Mouse (Mus musculus) limb, embryonic 13.5 days (tissue): ENCODE measurements around the gene Pde6b. TPM values are rescaled to one million over a fixed set of nuclear protein-coding genes. Genes with fewer than 3 reads are reported as not detected.

Source experiments
- ATAC-seq: fragments of 200-750 bp; cut with Nextera tagmentation; 2 replicates; pipeline ENCODE4 v1.8.0; 2017; ENCODE audit warnings: low read depth, moderate number of reproducible peaks, moderate TSS enrichment; ENCODE audit not compliant: low FRiP score
- H3K27ac ChIP-seq: fragments of 300-500 bp; sonication (generic); 2 replicates; pipeline ENCODE4 v1.5.1; 2015; ENCODE audit warnings: inconsistent platforms, mild to moderate bottlenecking, moderate library complexity
- H3K27me3 ChIP-seq: fragments of 300-500 bp; sonication (generic); 2 replicates; pipeline ENCODE4 v1.6.1; 2015; ENCODE audit warnings: mild to moderate bottlenecking, inconsistent platforms
- H3K36me3 ChIP-seq: fragments of 300-500 bp; sonication (generic); 2 replicates; pipeline ENCODE4 v1.6.1; 2015; ENCODE audit warnings: inconsistent platforms, mild to moderate bottlenecking, moderate library complexity
- H3K4me1 ChIP-seq: fragments of 300-500 bp; sonication (generic); 2 replicates; pipeline ENCODE4 v1.6.1; 2015; ENCODE audit warnings: inconsistent platforms
- H3K4me2 ChIP-seq: fragments of 300-500 bp; sonication (generic); replicated peaks from 2 replicates; pipeline ENCODE4 v1.6.1; 2015; ENCODE audit warnings: inconsistent platforms, mild to moderate bottlenecking, moderate library complexity
- H3K4me3 ChIP-seq: fragments of 300-500 bp; sonication (generic); 2 replicates; pipeline ENCODE4 v1.5.1; 2015; ENCODE audit warnings: moderate library complexity, mild to moderate bottlenecking, inconsistent platforms
- H3K9ac ChIP-seq: fragments of 300-500 bp; sonication (generic); 2 replicates; pipeline ENCODE4 v1.6.1; 2015; ENCODE audit warnings: mild to moderate bottlenecking, inconsistent platforms
- H3K9me3 ChIP-seq: fragments of 300-500 bp; sonication (generic); 2 replicates; pipeline ENCODE4 v1.6.1; 2016; ENCODE audit warnings: inconsistent platforms
- WGBS: fragments of 180-500 bp; shearing (Covaris S2); methylation state at CpG from one replicate; pipeline ENCODE4 v1.1.7; 2015; 5-methylcytosine and 5-hydroxymethylcytosine counted together
- polyA plus RNA-seq: library from polyadenylated mRNA; unstranded; fragments of >200 nt; fragmentation: Nextera tagmentation; extraction: Ambion mirVana; gene quantifications from 2 replicates; pipeline ENCODE4 v1.2.1, GENCODE M21; 2015

Gene Pde6b
- polyA plus RNA-seq, 1 experiment from 2014 or later = 0.64 TPM

GRCm38 (mm10) chr5:108473737-108474136, 85.5 kb downstream of the Pde6b start:
- WGBS = 92% methylated on average over 4 of the region's 4 CpGs
- ATAC-seq = no peak
- H3K27me3 ChIP-seq = no peaks in the 10 kb centered on the region

GRCm38 (mm10) chr5:108475977-108476376, 87.8 kb downstream of the Pde6b start:
- WGBS = 96% methylated on average over 3 of the region's 3 CpGs
- Histone ChIP-seq H3K9ac (no peak overlapping the region), H3K27me3 (no peaks in the 10 kb centered on the region), H3K4me3 (no peak overlapping the region), H3K9me3 (no peaks in the 10 kb centered on the region), H3K36me3 (peaks cover 80% of the 10 kb centered on the region), H3K4me1 (no peaks in the 10 kb centered on the region), H3K27ac (no peak overlapping the region), H3K4me2 (no peak overlapping the region)
- no peak for ATAC-seq

More at GRCm38 (mm10) chr5:108473737-108474136, 85.5 kb downstream of the Pde6b start:
- H3K36me3 ChIP-seq = peaks cover 74% of the 10 kb centered on the region
- H3K4me1 ChIP-seq = no peaks in the 10 kb centered on the region
- no peak overlapping the region for H3K9ac ChIP-seq
- H3K4me3 ChIP-seq = no peak overlapping the region
- H3K4me2 ChIP-seq = no peak overlapping the region
- no peak overlapping the region for H3K27ac ChIP-seq
- no peaks in the 10 kb centered on the region for H3K9me3 ChIP-seq

Other genes with a start within 250 kb of the Pde6b start
- 47.5 and 48.9 TPM in 2 replicates for gene Dr1, start 119.5 kb upstream of the Pde6b start, polyA plus RNA-seq
- gene Pigg, start 75.8 kb upstream of the Pde6b start, polyA plus RNA-seq = 4.6 and 5.1 TPM in 2 replicates
- gene Gm42517, start 20.5 kb upstream of the Pde6b start, polyA plus RNA-seq = 0.08 TPM in 1 of 2 replicates, not detected in the other
- 399 and 403 TPM in 2 replicates for gene Atp5k, start 46.1 kb downstream of the Pde6b start, polyA plus RNA-seq
- 0.24 and 0.25 TPM in 2 replicates for gene Mfsd7a, start 60.5 kb downstream of the Pde6b start, polyA plus RNA-seq
- gene Pcgf3, start 72.8 kb downstream of the Pde6b start, polyA plus RNA-seq = 23.3 and 26.4 TPM in 2 replicates
- gene Cplx1, start 161.6 kb downstream of the Pde6b start, polyA plus RNA-seq = 0.50 and 0.59 TPM in 2 replicates
- gene Gak, start 241.4 kb downstream of the Pde6b start, polyA plus RNA-seq = 44.4 and 50.6 TPM in 2 replicates
- 26.9 and 28.3 TPM in 2 replicates for gene Tmem175, start 241.4 kb downstream of the Pde6b start, polyA plus RNA-seq